Mouse (Mus musculus) limb, embryonic 14.5 days (tissue): ENCODE results near the gene 2810004N23Rik. TPM values are rescaled to one million over a fixed set of nuclear protein-coding genes. Genes with fewer than 3 reads are reported as not detected.
A peak's percentile ranks its signal among the peaks of the same experiment; 100 is the strongest.

Experiments used
- ATAC-seq: fragments of 200-750 bp; cut with Nextera tagmentation; 2 replicates; pipeline ENCODE4 v1.8.0; 2017; ENCODE audit warnings: low read depth, moderate number of reproducible peaks, moderate TSS enrichment; ENCODE audit not compliant: low FRiP score
- DNase-seq: peaks from one replicate; pipeline ENCODE4 v3.0.0-alpha.2; 2015; ENCODE audit warnings: low spot score
- H3K27ac ChIP-seq: fragments of 300-500 bp; sonication (generic); replicated peaks from 2 replicates; pipeline ENCODE4 v1.5.1; 2014; ENCODE audit warnings: low read depth, mild to moderate bottlenecking, low read length, moderate library complexity, mixed read lengths
- H3K27me3 ChIP-seq: fragments of 300-500 bp; sonication (generic); 2 replicates; pipeline ENCODE4 v1.6.1; 2014; ENCODE audit warnings: low read length, mixed read lengths; ENCODE audit not compliant: control insufficient read depth, insufficient read depth
- H3K36me3 ChIP-seq: fragments of 300-500 bp; sonication (generic); 2 replicates; pipeline ENCODE4 v1.6.1; 2014; ENCODE audit warnings: mild to moderate bottlenecking, low read length, moderate library complexity, mixed read lengths; ENCODE audit not compliant: control insufficient read depth, insufficient read depth
- H3K4me1 ChIP-seq: fragments of 300-500 bp; sonication (generic); 2 replicates; pipeline ENCODE4 v1.6.1; 2014; ENCODE audit warnings: antibody characterized with exemption, low read length, mixed read lengths; ENCODE audit not compliant: control insufficient read depth, insufficient read depth
- H3K4me2 ChIP-seq: fragments of 300-500 bp; sonication (generic); replicated peaks from 2 replicates; pipeline ENCODE4 v1.6.1; 2014; ENCODE audit warnings: low read depth, mild to moderate bottlenecking, low read length, moderate library complexity; ENCODE audit not compliant: severe bottlenecking
- H3K4me3 ChIP-seq: fragments of 300-500 bp; sonication (generic); replicated peaks from 2 replicates; pipeline ENCODE4 v1.5.1; 2014; ENCODE audit warnings: low read length
- H3K9ac ChIP-seq: fragments of 300-500 bp; sonication (generic); 2 replicates; pipeline ENCODE4 v1.6.1; 2014; ENCODE audit warnings: mild to moderate bottlenecking, low read depth, low read length, moderate library complexity; ENCODE audit not compliant: severe bottlenecking
- H3K9me3 ChIP-seq: fragments of 300-500 bp; sonication (generic); 2 replicates; pipeline ENCODE4 v1.6.1; 2016; ENCODE audit warnings: low read length; ENCODE audit not compliant: control insufficient read depth
- POLR2A ChIP-seq: fragments of 200-500 bp; IDR thresholded peaks from 2 replicates; pipeline ENCODE4 v1.8.0; 2012; ENCODE audit warnings: inconsistent platforms, mild to moderate bottlenecking, moderate library complexity, borderline replicate concordance; ENCODE audit not compliant: insufficient read depth, insufficient read length; ENCODE audit errors: extremely low read depth
- WGBS: fragments of 180-500 bp; shearing (Covaris S2); extraction: QIAGEN DNeasy Blood & Tissue Kit; methylation state at CpG from one replicate; pipeline ENCODE4 v1.1.7; 2014; 5-methylcytosine and 5-hydroxymethylcytosine counted together
- polyA plus RNA-seq, 2 experiments: library from polyadenylated mRNA; depleted of rRNA in 1 of 2; stranded (reverse) in 1 of 2; unstranded in 1 of 2; fragments of >200 nt; fragmentation: Nextera tagmentation in 1 of 2; extraction: Ambion mirVana in 1 of 2; gene quantifications; 2 replicates each; pipeline versions ENCODE4 v1.2.1 to v1.2.3; 2012 to 2014

Gene 2810004N23Rik
- polyA plus RNA-seq, 2 experiments, result 30.6 to 35.2 TPM

DNA sequence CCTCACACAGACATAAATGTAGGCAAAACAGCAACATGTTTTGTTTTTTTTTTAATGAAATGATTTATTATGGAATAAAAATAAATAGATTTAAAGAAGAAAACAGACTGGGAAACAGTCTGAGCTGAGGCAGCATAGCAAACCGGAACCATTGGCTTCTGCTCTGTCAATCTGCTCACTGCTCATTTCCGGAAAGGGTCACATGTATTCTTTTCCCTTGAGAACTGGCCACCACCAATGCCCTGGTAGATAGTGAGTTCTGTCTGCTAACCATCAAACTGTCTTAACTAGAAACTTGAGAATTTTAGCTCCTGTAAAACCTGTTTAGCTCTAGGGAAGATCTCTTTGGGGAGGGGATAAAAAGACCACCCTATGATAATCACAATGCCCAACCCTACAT is 26.0 kb downstream of the 2810004N23Rik start:
- 91% methylated on average over 2 of the region's 2 CpGs for WGBS
- no peak for ATAC-seq
- H3K9ac ChIP-seq, result no peak overlapping the region
- no peak overlapping the region for H3K27ac ChIP-seq
- H3K4me3 ChIP-seq, result no peak overlapping the region
- peaks cover 7% of the 10 kb centered on the region; the same call in 1 of the 2 replicates for H3K4me1 ChIP-seq
- DNase-seq, result no peak
- H3K27me3 ChIP-seq, result no peaks in the 10 kb centered on the region
- TF ChIP-seq POLR2A, result no peak
- no peak overlapping the region for H3K4me2 ChIP-seq
- peaks cover 42% of the 10 kb centered on the region for H3K36me3 ChIP-seq
- no peaks in the 10 kb centered on the region for H3K9me3 ChIP-seq

DNA sequence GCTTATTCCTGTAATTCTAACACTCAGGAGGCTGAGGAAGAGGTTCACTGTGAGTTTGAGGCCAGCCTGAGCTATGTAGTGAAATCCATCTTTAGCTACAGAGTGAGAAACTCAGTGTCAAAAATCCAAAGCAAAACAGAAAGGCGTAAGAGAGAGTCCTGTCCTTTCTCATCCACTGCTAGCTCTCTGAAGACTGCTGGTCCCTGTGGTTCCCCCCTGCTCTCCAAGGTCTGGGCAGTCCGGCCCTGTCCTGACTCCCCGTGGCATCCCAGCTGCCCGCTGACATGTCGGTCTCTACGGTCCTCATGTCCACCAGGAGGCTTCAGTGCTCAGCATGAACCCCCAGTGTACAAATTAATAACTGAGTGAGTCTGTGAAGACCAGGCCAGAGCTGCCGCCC is 26.6 kb downstream of the 2810004N23Rik start:
- Histone ChIP-seq H3K27me3 (no peaks in the 10 kb centered on the region), H3K4me3 (no peak overlapping the region), H3K9me3 (no peaks in the 10 kb centered on the region), H3K4me1 (peaks cover 7% of the 10 kb centered on the region; the same call in 1 of the 2 replicates), H3K36me3 (peaks cover 36% of the 10 kb centered on the region), H3K27ac (no peak overlapping the region), H3K9ac (no peak overlapping the region), H3K4me2 (no peak overlapping the region)
- TF ChIP-seq POLR2A, result no peak
- 79% methylated on average over 7 of the region's 7 CpGs for WGBS
- DNase-seq (no peak), ATAC-seq (no peak)

DNA sequence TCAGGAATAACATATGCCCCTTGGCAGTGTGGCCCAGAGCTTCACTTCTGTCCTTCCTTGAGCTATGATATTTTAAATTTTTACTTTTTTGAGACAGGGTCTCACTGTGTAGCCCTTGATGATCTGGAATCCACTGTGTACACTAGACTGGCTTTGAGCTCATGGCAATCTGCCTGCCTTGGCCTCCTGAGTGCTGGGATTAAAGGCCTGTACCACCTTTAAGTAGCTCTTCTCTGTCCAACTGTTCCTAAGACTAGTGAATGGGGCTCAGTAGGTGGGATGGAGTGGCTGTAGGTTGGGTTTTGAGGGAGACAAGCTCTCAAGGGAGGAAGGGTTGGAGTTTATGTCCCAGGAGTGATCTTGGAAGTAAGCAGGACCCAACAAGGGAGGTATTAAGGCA is 27.1 kb downstream of the 2810004N23Rik start:
- no peak overlapping the region for H3K9ac ChIP-seq
- ATAC-seq, result no peak

DNA sequence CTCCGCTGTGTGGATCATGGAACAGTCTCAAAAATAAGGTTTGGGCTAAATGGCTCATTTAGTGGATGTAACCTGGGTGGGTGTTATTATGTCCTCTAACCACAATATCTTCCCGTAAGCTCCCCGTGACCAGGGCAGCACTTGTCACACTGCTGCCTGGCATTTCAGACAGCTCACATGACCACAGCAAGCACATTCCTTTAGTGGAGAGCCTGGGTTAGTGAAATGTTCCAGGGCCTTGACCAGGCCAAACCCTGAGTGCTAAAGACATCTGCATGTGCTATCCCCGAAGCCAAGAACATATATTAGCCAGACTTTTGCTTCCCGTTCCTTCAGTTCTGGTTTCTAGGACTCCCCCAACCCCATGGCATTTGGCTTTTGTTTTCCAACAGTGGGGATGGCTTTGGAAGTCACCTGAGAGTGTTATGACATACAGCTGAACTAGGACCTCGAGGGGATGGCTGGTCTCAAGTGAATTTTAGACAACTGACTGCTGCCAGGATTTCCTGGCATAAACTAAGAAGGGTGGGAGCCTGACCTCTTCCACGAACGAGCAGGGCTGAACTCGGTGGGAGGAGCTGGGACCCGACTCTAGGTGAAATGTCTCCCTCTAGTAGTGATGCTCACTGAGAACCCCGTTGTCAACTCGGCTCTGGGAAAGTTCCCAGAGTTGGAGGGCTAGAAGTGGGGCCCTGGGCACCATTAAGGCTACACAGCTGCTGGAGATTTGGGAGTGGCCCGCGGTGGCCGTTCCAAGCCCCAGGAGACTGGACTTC is 29.3 kb downstream of the 2810004N23Rik start:
- no peak overlapping the region for H3K27ac ChIP-seq
- no peak overlapping the region for H3K9ac ChIP-seq
- DNase-seq (no peak), ATAC-seq (no peak)
- 37% methylated on average over 15 of the region's 15 CpGs for WGBS
- no peak for TF ChIP-seq POLR2A
- no peaks in the 10 kb centered on the region for H3K27me3 ChIP-seq
- H3K9me3 ChIP-seq, result no peaks in the 10 kb centered on the region
- peaks cover 7% of the 10 kb centered on the region; the same call in 1 of the 2 replicates for H3K4me1 ChIP-seq
- peaks cover 9% of the 10 kb centered on the region for H3K36me3 ChIP-seq
- H3K4me2 ChIP-seq, result peak overlapping the region; percentile 28; the same call in 1 of the 2 replicates
- no peak overlapping the region for H3K4me3 ChIP-seq

More for the DNA sequence above, 27.1 kb downstream of the 2810004N23Rik start:
- peaks cover 31% of the 10 kb centered on the region for H3K36me3 ChIP-seq
- TF ChIP-seq POLR2A, result no peak
- no peak overlapping the region for H3K27ac ChIP-seq
- no peaks in the 10 kb centered on the region for H3K9me3 ChIP-seq
- peaks cover 7% of the 10 kb centered on the region; the same call in 1 of the 2 replicates for H3K4me1 ChIP-seq
- H3K4me3 ChIP-seq, result no peak overlapping the region
- no peaks in the 10 kb centered on the region for H3K27me3 ChIP-seq
- DNase-seq, result no peak
- no peak overlapping the region for H3K4me2 ChIP-seq

DNA sequence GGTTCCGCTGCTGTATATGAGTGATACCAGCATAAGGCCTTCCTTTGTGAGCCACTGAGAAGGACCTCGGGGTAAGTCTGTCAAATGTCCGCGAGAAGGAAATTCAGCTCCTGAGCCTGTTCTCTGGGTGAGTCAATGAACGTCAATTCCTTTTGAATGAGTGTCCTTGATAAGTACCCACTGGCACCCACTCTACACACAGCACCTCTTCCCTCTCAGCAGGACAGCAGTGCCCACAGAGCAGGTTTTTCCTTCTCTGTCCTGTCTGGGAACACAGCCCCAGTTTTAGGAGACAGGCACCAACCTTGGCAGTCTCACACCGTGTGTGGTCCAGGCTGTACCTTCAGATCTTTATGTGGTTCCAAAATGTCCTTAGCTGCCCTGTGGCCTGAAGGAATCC is 31.0 kb downstream of the 2810004N23Rik start:
- H3K4me1 ChIP-seq, result peaks cover 7% of the 10 kb centered on the region; the same call in 1 of the 2 replicates
- WGBS, result 79% methylated on average over 6 of the region's 6 CpGs

DNA sequence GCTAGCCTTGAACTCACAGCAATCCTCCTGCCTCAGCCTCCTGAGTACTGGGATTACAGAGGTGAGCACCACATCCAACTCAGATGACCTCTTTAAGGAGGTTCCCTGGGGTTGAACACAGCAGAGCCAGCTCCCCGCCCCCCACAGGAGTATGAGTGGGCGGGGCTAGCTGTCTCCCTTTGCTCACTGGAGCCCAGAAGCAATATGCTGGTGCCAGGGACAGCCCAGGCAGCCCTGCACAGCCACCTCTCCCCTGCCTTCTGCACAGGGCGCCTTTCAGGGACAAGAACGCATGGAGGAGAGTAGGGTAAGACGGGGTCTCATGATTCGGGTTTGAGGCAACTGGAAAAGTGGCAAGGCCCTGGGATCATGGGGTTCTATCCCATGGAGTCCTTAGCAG is 31.4 kb downstream of the 2810004N23Rik start:
- Histone ChIP-seq H3K27me3 (no peaks in the 10 kb centered on the region), H3K27ac (no peak overlapping the region), H3K4me2 (no peak overlapping the region), H3K4me3 (no peak overlapping the region), H3K9ac (no peak overlapping the region), H3K36me3 (no peaks in the 10 kb centered on the region), H3K4me1 (peaks cover 7% of the 10 kb centered on the region; the same call in 1 of the 2 replicates), H3K9me3 (no peaks in the 10 kb centered on the region)
- WGBS, result 76% methylated on average over 6 of the region's 6 CpGs
- TF ChIP-seq POLR2A, result no peak
- DNase-seq, result no peak
- no peak for ATAC-seq

More for the DNA sequence above, 31.0 kb downstream of the 2810004N23Rik start:
- no peaks in the 10 kb centered on the region for H3K27me3 ChIP-seq
- H3K9ac ChIP-seq, result no peak overlapping the region
- no peak for DNase-seq
- H3K36me3 ChIP-seq, result no peaks in the 10 kb centered on the region
- no peak overlapping the region for H3K27ac ChIP-seq
- no peak for TF ChIP-seq POLR2A
- H3K4me3 ChIP-seq, result no peak overlapping the region
- H3K4me2 ChIP-seq, result no peak overlapping the region
- ATAC-seq, result no peak
- no peaks in the 10 kb centered on the region for H3K9me3 ChIP-seq
